Mouse (Mus musculus): ENCODE measurements at regions not wholly inside any gene's neighbourhood (a gene's known extent, or its start where the extent isn't known, plus 50 kb on each side); places are given as distances from the start of the nearest gene placed in this dataset.

DNA sequence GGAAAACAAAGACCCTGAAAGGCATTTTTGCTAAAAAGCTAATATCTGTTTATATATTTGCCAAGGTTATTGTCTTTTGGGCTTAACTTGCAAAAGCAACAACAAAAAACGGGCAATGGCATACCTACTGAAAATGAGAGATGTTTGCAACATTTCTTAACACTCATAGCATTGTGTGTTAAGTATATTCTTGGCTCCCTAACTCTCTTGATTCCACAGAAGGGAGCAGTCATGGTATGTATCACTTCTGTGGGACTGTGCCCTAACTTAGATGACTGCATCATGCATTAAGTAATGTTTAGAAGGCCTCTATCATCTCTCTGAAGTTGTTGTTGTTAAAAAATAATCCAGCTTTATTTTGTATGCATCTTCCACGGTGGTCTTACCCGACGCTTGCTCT is 67.5 kb upstream of the Ednrb start:
- TF ChIP-seq CTCF (IDR thresholded peaks at IDR 0.05; ENCODE audit: control insufficient read depth, insufficient read depth, insufficient replicate concordance, low read depth, low read length) = no peak
- no peak for TF ChIP-seq POLR2A (IDR thresholded peaks at IDR 0.05; ENCODE audit: control insufficient read depth, low read depth, low read length)
